Mouse (Mus musculus) gastrocnemius, postnatal 14 days (tissue): ENCODE results near the gene Ly86. TPM values are rescaled to one million over a fixed set of nuclear protein-coding genes. Genes with fewer than 3 reads are reported as not detected.

Experiments used
- DNase-seq: peaks from one replicate; pipeline ENCODE4 v3.0.0; 2021; ENCODE audit warnings: mixed read lengths
- intact Hi-C: fragments of 180-260 bp; cut with DNase I; formaldehyde crosslinking; loops from one replicate; pipeline ENCODE4 v1.15.1; 2025; ENCODE audit warnings: low total_unique reads
- total RNA-seq, 2 experiments: library from RNA; stranded (reverse); gene quantifications; 2 replicates each; pipeline ENCODE4 v1.2.3; 2021

The Ly86 gene
- total RNA-seq, 2 experiments from 2014 or later: 1.4 to 1.5 TPM

DNA sequence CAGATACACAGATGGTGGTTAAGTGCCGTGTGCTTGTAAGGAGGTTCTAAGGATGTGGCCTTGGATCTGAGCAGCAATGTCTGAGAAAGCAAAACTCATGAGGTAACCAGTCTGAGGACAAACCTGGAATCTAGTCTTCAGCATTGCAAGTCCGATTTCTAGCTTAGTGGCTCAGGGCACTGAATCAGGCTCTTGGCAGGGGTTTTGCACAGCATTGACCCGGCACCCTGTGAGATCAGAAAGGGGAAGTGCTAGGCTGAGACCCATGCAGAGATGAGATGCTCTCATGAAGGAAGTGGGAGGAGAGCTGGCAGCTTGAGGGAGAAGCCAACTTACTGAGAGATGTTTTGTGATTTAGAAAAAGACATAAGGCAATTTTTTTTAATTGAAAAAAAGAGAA is 106.5 kb downstream of the Ly86 start:
- intact Hi-C loops: loop anchor here (10.0 kb wide), 1 partner anchor 493 kb away; no protein-coding TSS in a partner anchor
- peak; percentile 43 for DNase-seq

DNA sequence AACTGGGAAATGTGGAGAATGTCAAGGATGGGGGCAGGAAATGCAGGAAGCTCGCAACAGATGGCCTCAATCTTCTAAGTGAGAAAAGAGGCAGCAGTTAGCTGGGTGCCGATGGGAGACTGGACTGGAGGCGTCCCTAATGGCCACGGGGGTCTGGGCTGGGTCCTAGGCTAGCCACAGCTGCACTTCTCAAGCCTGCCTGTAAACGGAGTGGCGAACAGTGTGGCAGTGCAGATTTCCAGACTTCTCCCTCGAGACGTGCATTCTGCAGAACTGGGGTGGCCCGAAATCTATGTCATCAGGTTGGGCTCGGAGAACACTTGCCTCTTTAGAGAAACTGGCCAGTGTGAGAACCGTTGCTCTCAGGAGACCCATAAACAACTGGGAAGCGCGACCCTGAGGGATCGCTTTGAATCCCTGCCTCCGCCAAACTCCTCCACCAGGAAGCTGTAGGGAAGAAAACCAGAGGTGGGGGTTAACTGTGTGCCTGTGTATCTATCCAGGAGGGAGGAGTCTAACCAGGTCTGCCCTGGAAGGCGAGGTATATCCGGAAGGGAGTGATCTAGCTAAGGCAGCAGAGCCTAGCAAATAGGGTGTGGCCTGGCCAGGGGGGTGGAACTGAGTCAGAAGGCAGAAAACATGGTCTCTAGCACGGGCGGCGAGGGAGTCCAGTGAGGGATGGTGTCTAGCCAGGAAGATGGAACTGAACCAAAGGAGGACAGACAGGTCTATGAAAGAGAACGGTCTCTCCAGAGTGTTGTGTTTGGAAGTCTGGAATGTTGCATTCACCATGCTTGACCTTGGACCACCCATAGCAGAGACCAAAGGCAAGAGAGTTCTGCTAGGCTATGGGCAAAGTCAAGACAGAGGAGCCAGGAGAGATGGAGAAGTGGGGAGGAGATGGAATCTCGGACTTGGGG is 107.3 kb downstream of the Ly86 start:
- intact Hi-C loops: loop anchor here (10.0 kb wide), 1 partner anchor 493 kb away; no protein-coding TSS in a partner anchor
- peak; percentile 44 for DNase-seq

DNA sequence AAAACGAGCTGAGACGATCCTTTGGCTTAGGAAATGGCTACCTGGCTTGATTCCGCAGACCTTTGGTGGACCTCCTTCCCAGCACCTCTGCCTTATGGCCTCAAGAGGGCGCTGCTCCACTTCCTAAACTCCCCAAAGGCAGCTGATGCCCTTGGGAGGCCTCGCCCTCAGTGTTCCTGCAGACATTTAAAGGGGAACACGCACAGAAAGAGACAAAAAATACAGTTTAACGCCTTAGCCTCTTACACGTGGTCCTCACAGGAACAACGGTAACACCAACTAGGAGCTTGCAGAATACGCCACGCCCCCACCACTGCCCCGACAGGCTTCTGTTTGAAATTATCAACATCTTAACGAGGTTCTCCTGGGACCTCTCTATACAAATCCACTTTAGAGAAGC is 108.2 kb downstream of the Ly86 start:
- peak; percentile 85 for DNase-seq
- intact Hi-C loops: loop anchor here (10.0 kb wide), 1 partner anchor 492 kb away; no protein-coding TSS in a partner anchor

DNA sequence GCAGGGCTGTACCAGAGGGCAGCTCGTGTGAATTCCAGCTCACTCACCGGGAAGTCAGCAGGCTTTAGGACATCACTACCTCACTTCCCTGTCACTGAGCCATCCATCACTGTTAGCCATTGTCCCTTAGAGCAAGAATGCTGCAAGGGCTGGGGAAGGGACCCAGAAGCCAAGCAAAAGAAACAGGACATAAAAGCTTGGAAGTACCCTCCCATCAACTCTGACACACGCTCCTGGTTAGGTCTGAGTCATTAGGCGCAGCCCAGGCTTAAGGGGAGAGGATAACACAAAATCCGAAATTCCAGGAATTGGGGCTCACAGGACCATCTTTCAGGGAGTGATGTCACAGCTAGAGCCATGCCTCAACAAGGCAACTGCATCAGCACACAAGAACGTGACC is 109.3 kb downstream of the Ly86 start:
- DNase-seq: no peak
- intact Hi-C loops: loop anchor here (10.0 kb wide), 1 partner anchor 490 kb away; no protein-coding TSS in a partner anchor

DNA sequence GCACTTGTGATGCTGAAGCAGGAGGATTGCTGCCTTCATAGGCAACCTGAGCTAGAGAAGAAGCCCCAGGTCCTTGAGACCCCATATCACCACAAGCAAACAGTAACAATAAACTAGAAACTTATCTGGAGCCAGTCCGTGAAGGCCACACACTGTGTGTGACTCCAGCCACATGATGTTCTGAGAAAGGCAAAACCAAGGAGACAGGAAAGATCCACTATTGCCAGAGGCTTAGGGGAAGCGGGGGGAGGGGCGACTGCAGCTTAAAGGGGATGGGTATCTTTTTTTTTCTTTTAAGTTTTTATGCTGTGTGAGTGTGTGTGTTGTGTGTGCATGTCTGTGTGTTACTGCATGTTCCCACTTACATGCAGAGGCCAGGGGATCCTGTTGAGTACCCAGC is 110.6 kb downstream of the Ly86 start:
- intact Hi-C loops: loop anchor here (10.0 kb wide), 1 partner anchor 489 kb away; no protein-coding TSS in a partner anchor

DNA sequence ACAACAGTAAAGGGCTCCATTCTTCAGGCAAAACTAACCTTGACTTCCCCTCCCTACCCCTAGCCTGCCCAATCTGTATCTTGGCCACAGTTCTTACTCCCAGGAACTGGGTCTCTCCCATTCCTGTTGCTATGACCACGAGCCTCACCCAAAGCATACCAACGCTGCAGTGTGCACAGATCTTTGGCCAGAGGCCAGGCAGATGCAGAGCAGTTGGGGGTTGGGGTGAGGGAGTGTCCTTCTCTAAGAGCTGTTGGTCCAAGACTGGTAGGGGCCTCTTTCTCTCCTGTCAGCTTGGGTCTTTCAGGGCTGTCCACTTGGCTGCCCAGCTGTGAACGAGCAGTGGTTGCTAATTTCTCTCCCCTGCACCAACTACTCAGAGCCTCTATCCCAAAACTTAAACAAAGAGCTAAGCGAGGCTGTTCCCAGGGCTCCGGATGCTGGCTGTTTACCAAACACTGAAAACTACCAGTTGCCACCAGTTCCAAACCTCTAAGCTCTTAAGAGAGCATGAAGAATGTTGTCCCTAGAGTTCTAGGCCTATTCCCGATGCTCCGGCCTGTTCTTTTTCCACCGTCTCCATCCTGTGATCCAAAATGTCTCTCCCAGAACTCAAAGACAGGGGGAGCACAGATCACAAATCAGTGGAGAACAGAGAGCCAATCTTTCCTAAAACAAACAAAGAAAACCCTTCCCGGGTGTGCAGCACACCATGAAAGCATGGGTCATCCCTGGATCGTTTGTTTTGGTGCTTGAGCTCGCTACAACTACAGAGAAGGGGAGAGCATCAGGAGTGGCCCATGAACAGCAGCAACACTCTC is 112.2 kb downstream of the Ly86 start:
- intact Hi-C loops: loop anchor here (10.0 kb wide), 1 partner anchor 488 kb away; no protein-coding TSS in a partner anchor
- peak; percentile 56 for DNase-seq

More for the DNA sequence above, 110.6 kb downstream of the Ly86 start:
- DNase-seq: no peak

DNA sequence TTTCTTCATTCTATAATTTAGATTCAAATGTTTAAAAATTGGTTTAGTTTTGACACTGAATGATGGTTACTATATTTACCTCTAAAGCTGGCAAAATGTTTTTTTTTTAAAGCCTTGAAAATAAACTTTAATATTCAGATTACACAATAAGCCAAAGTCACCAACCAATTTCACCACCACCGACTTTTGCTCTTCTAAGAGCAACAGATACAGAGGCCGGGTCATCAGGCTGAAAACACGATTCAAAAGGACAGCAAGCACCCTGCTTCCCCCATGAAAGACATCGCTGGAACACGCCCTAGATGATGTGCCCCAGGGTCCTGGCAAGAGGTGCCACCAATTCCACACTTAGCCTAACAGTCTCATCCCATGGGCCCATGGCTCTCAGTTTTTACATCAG is 113.5 kb downstream of the Ly86 start:
- intact Hi-C loops: loop anchor here (10.0 kb wide), 1 partner anchor 486 kb away; no protein-coding TSS in a partner anchor
- no peak for DNase-seq

DNA sequence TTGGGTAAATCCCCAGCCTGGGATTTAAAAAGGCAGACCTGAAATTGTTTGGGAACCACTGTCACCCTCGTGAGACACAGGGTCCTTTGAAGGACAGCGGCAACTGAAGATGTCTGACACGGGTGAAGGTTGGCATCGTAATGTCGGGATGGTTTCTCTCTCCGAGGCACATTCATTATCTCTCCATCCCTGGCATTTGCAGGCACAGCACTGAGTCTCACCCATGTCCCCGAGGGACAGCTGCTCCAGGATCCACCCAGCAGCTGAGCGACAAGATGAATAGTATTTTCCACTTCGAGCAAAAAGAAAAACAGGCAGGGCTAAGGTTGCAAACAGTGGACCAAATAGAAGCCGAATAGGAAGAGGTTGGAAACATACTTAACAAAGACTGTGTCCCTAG is 114.0 kb downstream of the Ly86 start:
- intact Hi-C loops: loop anchor here (10.0 kb wide), 1 partner anchor 486 kb away; no protein-coding TSS in a partner anchor
- no peak for DNase-seq

DNA sequence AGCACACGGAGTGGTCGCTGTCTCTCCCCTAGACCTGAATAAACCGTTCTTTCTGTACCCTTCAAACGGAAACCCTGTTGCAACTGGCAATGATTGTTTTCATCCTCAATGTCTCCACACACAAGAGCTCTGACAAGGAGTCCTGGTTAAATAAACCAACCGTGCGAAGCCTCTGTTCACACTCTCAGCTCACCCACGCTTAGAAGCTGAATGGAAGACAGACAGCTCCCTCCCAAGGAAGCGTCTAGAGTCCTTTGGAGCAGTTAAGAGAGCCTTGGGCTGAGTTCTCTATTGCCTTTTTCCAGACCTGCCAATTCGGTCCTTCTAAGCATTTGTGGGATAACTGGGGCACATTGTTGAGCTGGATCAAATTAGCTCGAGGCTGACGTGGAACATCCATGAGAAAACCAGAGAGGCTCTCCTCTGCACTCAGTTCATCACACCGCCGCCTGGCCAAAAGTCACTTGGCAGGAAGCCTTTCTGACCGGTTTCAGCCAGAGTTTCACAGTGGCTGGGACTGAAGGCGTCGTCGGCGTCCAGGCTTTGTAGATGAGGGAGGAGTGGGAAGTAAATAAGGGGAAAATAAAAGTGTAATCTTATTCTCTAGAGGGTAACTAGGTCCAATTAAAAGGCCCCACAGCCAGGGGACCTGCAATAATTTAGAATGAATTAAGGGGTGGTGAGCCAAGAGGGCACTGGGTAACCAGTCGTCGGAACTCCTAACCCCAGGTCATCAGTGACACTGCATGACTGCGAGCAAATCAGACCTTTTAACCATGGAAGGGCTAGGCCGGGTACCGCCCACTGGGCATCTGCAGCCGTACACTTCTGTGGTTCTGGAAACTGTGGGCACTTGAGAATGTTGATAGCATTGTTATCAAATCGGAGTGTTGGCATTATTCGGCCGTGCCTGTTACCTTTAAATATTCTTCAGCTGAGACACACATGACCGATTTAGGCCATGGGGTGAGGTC is 115.2 kb downstream of the Ly86 start:
- peak; percentile 84 for DNase-seq
- intact Hi-C loops: loop anchor here (10.0 kb wide), 1 partner anchor 485 kb away; no protein-coding TSS in a partner anchor

DNA sequence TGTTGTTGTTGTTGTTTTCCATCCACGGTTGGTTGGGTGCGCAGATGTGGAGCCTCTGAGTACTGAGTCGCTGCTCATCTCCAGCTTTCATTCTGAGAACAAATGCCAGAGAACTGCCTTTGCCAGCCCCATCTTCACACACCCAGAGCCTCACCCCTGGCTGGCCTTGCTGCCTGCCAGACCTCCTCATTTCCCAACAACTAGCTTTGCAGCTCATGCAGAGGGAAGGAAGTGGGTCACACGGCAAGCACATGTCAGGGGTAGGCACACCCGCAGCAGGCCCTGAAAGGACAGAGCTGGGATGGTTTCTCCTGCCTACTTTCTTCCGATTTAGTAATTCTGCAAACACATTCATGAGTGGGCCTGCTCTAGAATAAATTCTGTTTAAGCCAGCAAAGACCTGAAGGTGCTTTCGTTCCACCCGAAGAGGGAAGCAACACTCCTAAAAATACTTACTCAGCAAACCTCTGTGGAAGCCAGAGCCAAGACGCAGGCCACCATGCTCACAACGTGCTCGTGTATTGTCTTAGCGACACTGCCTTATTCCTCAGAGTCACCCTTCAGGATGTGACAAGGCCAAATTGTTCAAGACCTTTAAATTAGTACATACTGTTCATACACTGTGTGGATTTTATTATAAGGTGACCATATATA is 117.2 kb downstream of the Ly86 start:
- intact Hi-C loops: no loop called here
- DNase-seq: peak; percentile 52

DNA sequence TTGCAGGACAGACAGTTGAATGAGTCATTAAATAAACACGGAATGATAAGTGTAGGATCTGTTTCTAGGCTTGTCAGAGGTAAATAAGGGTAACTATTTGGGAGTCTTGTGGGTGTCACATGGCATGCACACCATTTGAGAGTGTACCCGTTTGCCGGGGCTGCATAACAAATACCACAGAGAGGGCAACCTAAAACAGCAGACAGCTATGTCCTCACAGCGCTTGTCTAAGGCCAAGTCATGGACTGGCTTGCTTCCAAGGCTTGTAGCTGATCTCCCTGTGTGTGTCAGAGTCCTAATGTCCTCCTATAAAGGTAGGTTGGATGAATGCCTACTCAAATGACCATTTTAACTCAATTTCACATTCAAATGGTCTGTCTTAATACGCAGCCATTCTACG is 120.7 kb downstream of the Ly86 start:
- no peak for DNase-seq
- intact Hi-C loops: no loop called here

DNA sequence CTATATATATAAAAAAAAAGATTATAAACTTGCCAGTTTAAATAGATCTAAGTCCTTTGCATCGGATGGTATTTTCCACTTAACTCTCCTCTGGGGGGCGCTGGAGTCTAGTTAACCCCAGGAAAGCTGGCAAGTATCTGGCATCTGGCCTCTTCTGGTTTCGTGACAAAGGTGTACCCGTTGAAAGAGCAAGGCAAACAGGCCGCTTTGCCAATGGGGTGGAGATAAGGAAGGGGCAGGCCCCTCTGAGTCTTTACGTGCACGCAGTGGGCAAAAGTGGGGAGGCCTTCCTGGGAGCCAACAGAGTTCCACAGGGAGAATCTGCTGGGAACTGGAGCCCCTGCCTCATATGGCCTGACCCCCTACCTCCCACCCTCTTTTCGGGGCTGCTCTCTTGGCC is 122.8 kb downstream of the Ly86 start:
- DNase-seq: peak; percentile 63
- intact Hi-C loops: no loop called here
